Mouse (Mus musculus) hindbrain, embryonic 14.5 days (tissue): ENCODE measurements at regions not wholly inside any gene's neighbourhood (a gene's known extent, or its start where the extent isn't known, plus 50 kb on each side); places are given as distances from the start of the nearest gene placed in this dataset.

Source experiments
- ATAC-seq: fragments of 200-750 bp; cut with Nextera tagmentation; 2 replicates; pipeline ENCODE4 v1.8.0; 2017; ENCODE audit warnings: moderate number of reproducible peaks, mild to moderate bottlenecking, moderate TSS enrichment, moderate library complexity; ENCODE audit not compliant: low FRiP score
- DNase-seq: peaks from one replicate; pipeline ENCODE4 v3.0.0-alpha.2; 2015; ENCODE audit warnings: low spot score
- H3K27ac ChIP-seq: fragments of 300-500 bp; sonication (generic); 2 replicates; pipeline ENCODE4 v1.5.1; 2014; ENCODE audit warnings: mild to moderate bottlenecking, moderate library complexity
- H3K27me3 ChIP-seq: fragments of 300-500 bp; sonication (generic); 2 replicates; pipeline ENCODE4 v1.6.1; 2014; ENCODE audit warnings: mild to moderate bottlenecking, low read length, mixed read lengths; ENCODE audit not compliant: control insufficient read depth, insufficient read depth
- H3K36me3 ChIP-seq: fragments of 300-500 bp; sonication (generic); replicated peaks from 2 replicates; pipeline ENCODE4 v1.6.1; 2014; ENCODE audit not compliant: control insufficient read depth, insufficient read depth
- H3K4me1 ChIP-seq: fragments of 300-500 bp; sonication (generic); replicated peaks from 2 replicates; pipeline ENCODE4 v1.6.1; 2014; ENCODE audit warnings: antibody characterized with exemption, low read length, mixed read lengths; ENCODE audit not compliant: control insufficient read depth, insufficient read depth
- H3K4me2 ChIP-seq: fragments of 300-500 bp; sonication (generic); replicated peaks from 2 replicates; pipeline ENCODE4 v1.6.1; 2014; ENCODE audit warnings: mild to moderate bottlenecking, moderate library complexity
- H3K4me3 ChIP-seq: fragments of 300-500 bp; sonication (generic); replicated peaks from 2 replicates; pipeline ENCODE4 v1.5.1; 2014; ENCODE audit warnings: mild to moderate bottlenecking, low read length
- H3K9ac ChIP-seq: fragments of 300-500 bp; sonication (generic); 2 replicates; pipeline ENCODE4 v1.6.1; 2014
- H3K9me3 ChIP-seq: fragments of 300-500 bp; sonication (generic); 2 replicates; pipeline ENCODE4 v1.6.1; 2016; ENCODE audit warnings: low read length; ENCODE audit not compliant: control insufficient read depth
- WGBS: fragments of 180-500 bp; shearing (Covaris S2); extraction: QIAGEN DNeasy Blood & Tissue Kit; methylation state at CpG from one replicate; pipeline ENCODE4 v1.1.7; 2014; 5-methylcytosine and 5-hydroxymethylcytosine counted together

GRCm38 (mm10) chr2:162764059-162764458 is 103.1 kb upstream of the Ptprt start:
- WGBS: 96% methylated on average over 6 of the region's 6 CpGs
- H3K9me3 ChIP-seq: no peaks in the 10 kb centered on the region
- H3K4me2 ChIP-seq: no peak overlapping the region
- ATAC-seq (no peak), DNase-seq (no peak)
- H3K9ac ChIP-seq: no peak overlapping the region
- no peaks in the 10 kb centered on the region for H3K36me3 ChIP-seq
- no peaks in the 10 kb centered on the region for H3K4me1 ChIP-seq
- H3K4me3 ChIP-seq: no peak overlapping the region
- H3K27me3 ChIP-seq: no peaks in the 10 kb centered on the region
- no peak overlapping the region for H3K27ac ChIP-seq

- Histone ChIP-seq H3K4me3 (no peak overlapping the region), H3K27ac (no peak overlapping the region), H3K4me2 (no peak overlapping the region), H3K9ac (no peak overlapping the region), H3K27me3 (no peaks in the 10 kb centered on the region), H3K36me3 (no peaks in the 10 kb centered on the region), H3K9me3 (no peaks in the 10 kb centered on the region), H3K4me1 (no peaks in the 10 kb centered on the region)
- ATAC-seq (no peak), DNase-seq (no peak)
- WGBS: 75% methylated on average over 5 of the region's 5 CpGs
Observed at GRCm38 (mm10) chr2:162740523-162740922, 79.6 kb upstream of the Ptprt start.

GRCm38 (mm10) chr2:162735761-162736160 is 74.8 kb upstream of the Ptprt start:
- Histone ChIP-seq H3K9ac (no peak overlapping the region), H3K4me3 (no peak overlapping the region), H3K27me3 (no peaks in the 10 kb centered on the region), H3K9me3 (no peaks in the 10 kb centered on the region), H3K4me1 (no peaks in the 10 kb centered on the region), H3K27ac (no peak overlapping the region), H3K36me3 (no peaks in the 10 kb centered on the region), H3K4me2 (no peak overlapping the region)
- DNase-seq (no peak), ATAC-seq (no peak)
- 60% methylated on average over 3 of the region's 3 CpGs for WGBS

- Histone ChIP-seq H3K36me3 (no peaks in the 10 kb centered on the region), H3K9me3 (no peaks in the 10 kb centered on the region), H3K27me3 (no peaks in the 10 kb centered on the region), H3K4me3 (no peak overlapping the region), H3K4me2 (no peak overlapping the region), H3K27ac (no peak overlapping the region), H3K4me1 (no peaks in the 10 kb centered on the region), H3K9ac (no peak overlapping the region)
- DNase-seq (no peak), ATAC-seq (no peak)
- 63% methylated on average over 4 of the region's 4 CpGs for WGBS
Observed at GRCm38 (mm10) chr2:162734286-162734685, 73.3 kb upstream of the Ptprt start.

GRCm38 (mm10) chr2:162720016-162720415 is 59.1 kb upstream of the Ptprt start:
- WGBS: 64% methylated on average over 3 of the region's 3 CpGs
- H3K4me2 ChIP-seq: no peak overlapping the region
- no peak overlapping the region for H3K4me3 ChIP-seq
- no peaks in the 10 kb centered on the region for H3K4me1 ChIP-seq
- DNase-seq (no peak), ATAC-seq (no peak)
- H3K27ac ChIP-seq: no peak overlapping the region
- H3K9ac ChIP-seq: no peak overlapping the region
- no peaks in the 10 kb centered on the region for H3K27me3 ChIP-seq
- no peaks in the 10 kb centered on the region for H3K36me3 ChIP-seq
- H3K9me3 ChIP-seq: no peaks in the 10 kb centered on the region

GRCm38 (mm10) chr2:162718466-162718865 is 57.5 kb upstream of the Ptprt start:
- Histone ChIP-seq H3K9ac (no peak overlapping the region), H3K36me3 (no peaks in the 10 kb centered on the region), H3K9me3 (no peaks in the 10 kb centered on the region), H3K27me3 (no peaks in the 10 kb centered on the region), H3K4me2 (no peak overlapping the region), H3K4me1 (no peaks in the 10 kb centered on the region), H3K27ac (no peak overlapping the region), H3K4me3 (no peak overlapping the region)
- peak; percentile 39 for DNase-seq
- ATAC-seq: no peak
- WGBS: 79% methylated on average over 7 of the region's 7 CpGs

GRCm38 (mm10) chr2:162714976-162715375 is 54.0 kb upstream of the Ptprt start:
- 83% methylated on average over 8 of the region's 8 CpGs for WGBS
- no peak overlapping the region for H3K4me2 ChIP-seq

GRCm38 (mm10) chr2:162712972-162713371 is 52.0 kb upstream of the Ptprt start:
- WGBS: 72% methylated on average over 1 of the region's 1 CpGs
- no peaks in the 10 kb centered on the region for H3K36me3 ChIP-seq
- no peak overlapping the region for H3K9ac ChIP-seq
- H3K4me2 ChIP-seq: no peak overlapping the region
- H3K4me1 ChIP-seq: no peaks in the 10 kb centered on the region
- no peak overlapping the region for H3K27ac ChIP-seq
- H3K27me3 ChIP-seq: no peaks in the 10 kb centered on the region
- ATAC-seq (no peak), DNase-seq (no peak)
- no peak overlapping the region for H3K4me3 ChIP-seq
- H3K9me3 ChIP-seq: no peaks in the 10 kb centered on the region

More at GRCm38 (mm10) chr2:162714976-162715375, 54.0 kb upstream of the Ptprt start:
- Histone ChIP-seq H3K27me3 (no peaks in the 10 kb centered on the region), H3K36me3 (no peaks in the 10 kb centered on the region), H3K27ac (no peak overlapping the region), H3K4me3 (no peak overlapping the region), H3K9ac (no peak overlapping the region), H3K9me3 (no peaks in the 10 kb centered on the region), H3K4me1 (no peaks in the 10 kb centered on the region)
- ATAC-seq (no peak), DNase-seq (no peak)

- ATAC-seq (no peak), DNase-seq (no peak)
- Histone ChIP-seq H3K4me1 (no peaks in the 10 kb centered on the region), H3K4me2 (no peak overlapping the region), H3K36me3 (no peaks in the 10 kb centered on the region), H3K9ac (no peak overlapping the region), H3K4me3 (no peak overlapping the region), H3K27me3 (no peaks in the 10 kb centered on the region), H3K27ac (no peak overlapping the region), H3K9me3 (no peaks in the 10 kb centered on the region)
- WGBS: 92% methylated on average over 9 of the region's 9 CpGs
Observed at GRCm38 (mm10) chr2:162712394-162712793, 51.4 kb upstream of the Ptprt start.
